Mouse (Mus musculus): ENCODE results near the gene Sik1. TPM values are rescaled to one million over a fixed set of nuclear protein-coding genes. Genes with fewer than 3 reads are reported as not detected.

The Sik1 gene
- total RNA-seq, 1 experiment = 35.0 TPM

GRCm38 (mm10) chr17:31832577-31832964 lies 23.0 kb downstream of the Sik1 start:
- H3K4me1 ChIP-seq (ENCODE audit: control insufficient read depth in 2 of 2, insufficient read depth in 2 of 2, low read length in 2 of 2, poor library complexity in 1 of 2) = peaks cover 27 to 39% of the 10 kb centered on the region in 2 experiments

GRCm38 (mm10) chr17:31831866-31832576 lies 23.6 kb downstream of the Sik1 start:
- TF ChIP-seq MAFK (IDR thresholded peaks at IDR 0.05; ENCODE audit: insufficient read depth, low read depth, low read length) (0 out of 2 replicates have a peak, but pooled peaks have one; percentile 52), ZNF384 (IDR thresholded peaks at IDR 0.05; ENCODE audit: low read depth, low read length) (no peak), CHD2 (IDR thresholded peaks at IDR 0.05; ENCODE audit: low read depth, low read length) (no peak), ZC3H11A (IDR thresholded peaks at IDR 0.05; ENCODE audit: borderline replicate concordance, low read depth, low read length) (no peak), HCFC1 (IDR thresholded peaks at IDR 0.05; ENCODE audit: borderline replicate concordance, insufficient read depth, low read length) (no peak)
- Histone ChIP-seq H3K4me3 (ENCODE audit: insufficient read depth in 1 of 2, low read depth in 1 of 2, low read length in 2 of 2, poor library complexity in 1 of 2, severe bottlenecking in 1 of 2) (no peak overlapping the region), H3K4me1 (ENCODE audit: control insufficient read depth in 2 of 2, insufficient read depth in 2 of 2, low read length in 2 of 2, poor library complexity in 1 of 2) (peaks cover 28 to 42% of the 10 kb centered on the region in 2 experiments), H3K27ac (ENCODE audit: insufficient read depth, low read depth, low read length, poor library complexity, severe bottlenecking) (no peak overlapping the region), H3K36me3 (ENCODE audit: control insufficient read depth, insufficient read depth, low read length, poor library complexity, severe bottlenecking) (no peaks in the 10 kb centered on the region), H3K9me3 (ENCODE audit: control insufficient read depth, insufficient read depth, low read depth, low read length) (no peaks in the 10 kb centered on the region), H3K9ac (ENCODE audit: insufficient read depth, low read depth, low read length, poor library complexity, severe bottlenecking) (no peak overlapping the region)
- in situ Hi-C loops (cut with MboI; ENCODE audit: low sequenced_read_pairs in 2 of 2, unreplicated experiment in 2 of 2) = no loop called here
- DNase-seq (ENCODE audit: low read depth, low spot score) = no peak

More at GRCm38 (mm10) chr17:31832577-31832964, 23.0 kb downstream of the Sik1 start:
- no peaks in the 10 kb centered on the region for H3K36me3 ChIP-seq (ENCODE audit: control insufficient read depth, insufficient read depth, low read length, poor library complexity, severe bottlenecking)
- TF ChIP-seq ZC3H11A (IDR thresholded peaks at IDR 0.05; ENCODE audit: borderline replicate concordance, low read depth, low read length) (no peak), MAFK (IDR thresholded peaks at IDR 0.05; ENCODE audit: insufficient read depth, low read depth, low read length) (no peak), ZNF384 (IDR thresholded peaks at IDR 0.05; ENCODE audit: low read depth, low read length) (no peak), CHD2 (IDR thresholded peaks at IDR 0.05; ENCODE audit: low read depth, low read length) (no peak), HCFC1 (IDR thresholded peaks at IDR 0.05; ENCODE audit: borderline replicate concordance, insufficient read depth, low read length) (no peak)
- no peak overlapping the region for H3K4me3 ChIP-seq (ENCODE audit: insufficient read depth in 1 of 2, low read depth in 1 of 2, low read length in 2 of 2, poor library complexity in 1 of 2, severe bottlenecking in 1 of 2)
- no peaks in the 10 kb centered on the region for H3K9me3 ChIP-seq (ENCODE audit: control insufficient read depth, insufficient read depth, low read depth, low read length)
- in situ Hi-C loops (cut with MboI; ENCODE audit: low sequenced_read_pairs in 2 of 2, unreplicated experiment in 2 of 2) = no loop called here
- H3K9ac ChIP-seq (ENCODE audit: insufficient read depth, low read depth, low read length, poor library complexity, severe bottlenecking) = no peak overlapping the region
- no peak for DNase-seq (ENCODE audit: low read depth, low spot score)
- no peak overlapping the region for H3K27ac ChIP-seq (ENCODE audit: insufficient read depth, low read depth, low read length, poor library complexity, severe bottlenecking)

GRCm38 (mm10) chr17:31831097-31831865 lies 24.3 kb downstream of the Sik1 start:
- in situ Hi-C loops (cut with MboI; ENCODE audit: low sequenced_read_pairs in 2 of 2, unreplicated experiment in 2 of 2) = no loop called here
- H3K9me3 ChIP-seq (ENCODE audit: control insufficient read depth, insufficient read depth, low read depth, low read length) = no peaks in the 10 kb centered on the region
- H3K27ac ChIP-seq (ENCODE audit: insufficient read depth, low read depth, low read length, poor library complexity, severe bottlenecking) = peak overlapping the region; percentile 52; the same call in 1 of the 2 replicates
- TF ChIP-seq CHD2 (IDR thresholded peaks at IDR 0.05; ENCODE audit: low read depth, low read length) (no peak), ZC3H11A (IDR thresholded peaks at IDR 0.05; ENCODE audit: borderline replicate concordance, low read depth, low read length) (no peak), HCFC1 (IDR thresholded peaks at IDR 0.05; ENCODE audit: borderline replicate concordance, insufficient read depth, low read length) (no peak), MAFK (IDR thresholded peaks at IDR 0.05; ENCODE audit: insufficient read depth, low read depth, low read length) (no peak), ZNF384 (IDR thresholded peaks at IDR 0.05; ENCODE audit: low read depth, low read length) (no peak)
- H3K9ac ChIP-seq (ENCODE audit: insufficient read depth, low read depth, low read length, poor library complexity, severe bottlenecking) = no peak overlapping the region
- no peak for DNase-seq (ENCODE audit: low read depth, low spot score)
- no peak overlapping the region for H3K4me3 ChIP-seq (ENCODE audit: insufficient read depth in 1 of 2, low read depth in 1 of 2, low read length in 2 of 2, poor library complexity in 1 of 2, severe bottlenecking in 1 of 2)
- H3K36me3 ChIP-seq (ENCODE audit: control insufficient read depth, insufficient read depth, low read length, poor library complexity, severe bottlenecking) = no peaks in the 10 kb centered on the region
- H3K4me1 ChIP-seq (ENCODE audit: control insufficient read depth in 2 of 2, insufficient read depth in 2 of 2, low read length in 2 of 2, poor library complexity in 1 of 2) = peaks cover 28 to 49% of the 10 kb centered on the region in 2 experiments

GRCm38 (mm10) chr17:31830506-31831075 lies 25.0 kb downstream of the Sik1 start:
- peaks cover 28 to 53% of the 10 kb centered on the region in 2 experiments for H3K4me1 ChIP-seq (ENCODE audit: control insufficient read depth in 2 of 2, insufficient read depth in 2 of 2, low read length in 2 of 2, poor library complexity in 1 of 2)
- H3K4me3 ChIP-seq (ENCODE audit: insufficient read depth in 1 of 2, low read depth in 1 of 2, low read length in 2 of 2, poor library complexity in 1 of 2, severe bottlenecking in 1 of 2) = no peak overlapping the region
- H3K9ac ChIP-seq (ENCODE audit: insufficient read depth, low read depth, low read length, poor library complexity, severe bottlenecking) = no peak overlapping the region; the same call in 1 of the 2 replicates
- no peaks in the 10 kb centered on the region for H3K36me3 ChIP-seq (ENCODE audit: control insufficient read depth, insufficient read depth, low read length, poor library complexity, severe bottlenecking)
- DNase-seq (ENCODE audit: low read depth, low spot score) = no peak
- TF ChIP-seq ZNF384 (IDR thresholded peaks at IDR 0.05; ENCODE audit: low read depth, low read length) = no peak
- TF ChIP-seq MAFK (IDR thresholded peaks at IDR 0.05; ENCODE audit: insufficient read depth, low read depth, low read length) = no peak
- TF ChIP-seq HCFC1 (IDR thresholded peaks at IDR 0.05; ENCODE audit: borderline replicate concordance, insufficient read depth, low read length) = no peak
- no peak for TF ChIP-seq CHD2 (IDR thresholded peaks at IDR 0.05; ENCODE audit: low read depth, low read length)
- TF ChIP-seq ZC3H11A (IDR thresholded peaks at IDR 0.05; ENCODE audit: borderline replicate concordance, low read depth, low read length) = no peak
- in situ Hi-C loops (cut with MboI; ENCODE audit: low sequenced_read_pairs in 2 of 2, unreplicated experiment in 2 of 2) = no loop called here
- peak overlapping the region; percentile 52; the same call in 1 of the 2 replicates for H3K27ac ChIP-seq (ENCODE audit: insufficient read depth, low read depth, low read length, poor library complexity, severe bottlenecking)
- H3K9me3 ChIP-seq (ENCODE audit: control insufficient read depth, insufficient read depth, low read depth, low read length) = no peaks in the 10 kb centered on the region

Measured in ES-E14 (cell line).